14 mouse cellular contexts compared by ENCODE assay signal in genomic region chr8:106055038-106055437, GRCm38 (mm10). TPM values are rescaled to one million over a fixed set of nuclear protein-coding genes. Genes with fewer than 3 reads are reported as not detected.
DNase-seq lines count a peak whose midpoint lies in the region; ATAC-seq and TF ChIP-seq lines count a peak whose summit lies in the region.
"Had no signal": no experiment of that assay in that cellular context is flagged by ENCODE, and none has a peak within 500 bp of the region (broad histone marks: within the 10 kb centered on the region; RNA-seq: fewer than 3 reads in every experiment).

No protein-coding gene starts in this region.

- H3K4me3 ChIP-seq in hindbrain, postnatal 0 days (ENCODE audit: low read length): no peak overlapping the region
- no peak overlapping the region for H3K4me3 ChIP-seq in hindbrain, embryonic 13.5 days
- no peak overlapping the region for H3K4me3 ChIP-seq in heart, embryonic 12.5 days
- H3K4me3 ChIP-seq: left cerebral cortex, adult 2 months; midbrain, embryonic 13.5 days had no signal

- DNase-seq in hindbrain, postnatal 0 days (ENCODE audit: low spot score): peak; percentile 39
- peak; percentile 61 for DNase-seq in A20 (ENCODE audit: low read depth, low spot score)
- peak; percentile 54 for DNase-seq in MN1 (ENCODE audit: low spot score)
- DNase-seq in naive thymus-derived CD4-positive, alpha-beta T cell, adult 2 months (ENCODE audit: low read depth): peak; percentile 34
- no peak for DNase-seq in frontal cortex, postnatal 36 days (ENCODE audit: low spot score in 2 of 2)
- DNase-seq in embryo, embryonic 10.5 days (ENCODE audit: low spot score): no peak
- DNase-seq: adrenal gland, postnatal 25 days; heart, postnatal 4 days; lung, embryonic 14.5 days had no signal

- H3K36me3 ChIP-seq in hindbrain, postnatal 0 days (ENCODE audit: insufficient read depth, low read length): peaks cover 22% of the 10 kb centered on the region
- H3K36me3 ChIP-seq in hindbrain, embryonic 13.5 days: peaks cover 42% of the 10 kb centered on the region
- peaks cover 41% of the 10 kb centered on the region for H3K36me3 ChIP-seq in heart, embryonic 12.5 days

- ATAC-seq in hindbrain, postnatal 0 days: no peak
- no peak for ATAC-seq in hindbrain, embryonic 13.5 days (ENCODE audit: low FRiP score)
- no peak for ATAC-seq in heart, embryonic 12.5 days (ENCODE audit: insufficient number of reproducible peaks, low FRiP score)
- ATAC-seq: midbrain, embryonic 13.5 days had no signal

- no peak overlapping the region for H3K9ac ChIP-seq in hindbrain, postnatal 0 days (replicated peaks; ENCODE audit: low read length)
- H3K9ac ChIP-seq in hindbrain, embryonic 13.5 days: no peak overlapping the region
- no peak overlapping the region for H3K9ac ChIP-seq in heart, embryonic 12.5 days
- H3K9ac ChIP-seq: lung, embryonic 14.5 days; midbrain, embryonic 13.5 days had no signal

- no peak overlapping the region for H3K27ac ChIP-seq in hindbrain, postnatal 0 days
- H3K27ac ChIP-seq in hindbrain, embryonic 13.5 days: no peak overlapping the region
- no peak overlapping the region for H3K27ac ChIP-seq in heart, embryonic 12.5 days (ENCODE audit: poor library complexity, severe bottlenecking)
- H3K27ac ChIP-seq: left cerebral cortex, adult 2 months; midbrain, embryonic 13.5 days had no signal

- no peaks in the 10 kb centered on the region for H3K27me3 ChIP-seq in hindbrain, postnatal 0 days (ENCODE audit: insufficient read depth, low read length)
- no peaks in the 10 kb centered on the region for H3K27me3 ChIP-seq in hindbrain, embryonic 13.5 days
- H3K27me3 ChIP-seq in heart, embryonic 12.5 days (replicated peaks): no peaks in the 10 kb centered on the region
- H3K27me3 ChIP-seq: midbrain, embryonic 13.5 days had no signal

- no peaks in the 10 kb centered on the region for H3K9me3 ChIP-seq in hindbrain, postnatal 0 days (ENCODE audit: low read length)
- H3K9me3 ChIP-seq in hindbrain, embryonic 13.5 days: no peaks in the 10 kb centered on the region
- H3K9me3 ChIP-seq in heart, embryonic 12.5 days (replicated peaks): no peaks in the 10 kb centered on the region
- H3K9me3 ChIP-seq: midbrain, embryonic 13.5 days had no signal

- 34% methylated on average over 3 of the region's 3 CpGs for WGBS in hindbrain, postnatal 0 days
- WGBS in hindbrain, embryonic 13.5 days: 46% methylated on average over 3 of the region's 3 CpGs
- 68% methylated on average over 3 of the region's 3 CpGs for WGBS in heart, embryonic 12.5 days

- no peaks in the 10 kb centered on the region for H3K4me1 ChIP-seq in hindbrain, postnatal 0 days (ENCODE audit: insufficient read depth, low read length)
- peaks cover 10% of the 10 kb centered on the region for H3K4me1 ChIP-seq in hindbrain, embryonic 13.5 days (replicated peaks)
- H3K4me1 ChIP-seq in heart, embryonic 12.5 days (replicated peaks): peaks cover 12% of the 10 kb centered on the region

- H3K4me2 ChIP-seq in hindbrain, postnatal 0 days (ENCODE audit: low read depth, low read length): no peak overlapping the region
- H3K4me2 ChIP-seq in hindbrain, embryonic 13.5 days: no peak overlapping the region
- no peak overlapping the region for H3K4me2 ChIP-seq in heart, embryonic 12.5 days
- H3K4me2 ChIP-seq: lung, embryonic 14.5 days; midbrain, embryonic 13.5 days had no signal

- no peak for TF ChIP-seq CTCF in hindbrain, postnatal 0 days (IDR thresholded peaks at IDR 0.05; ENCODE audit: low read depth)

RNA-seq across cellular contexts. Expression of gene Nfatc3, which starts 3.6 kb away (rescaled TPM):
- 14.0 and 24.0 TPM in 2 replicates for total RNA-seq in hindbrain, postnatal 0 days (2014; rRNA removed)
- 2.8 and 2.9 TPM in 2 replicates for polyA plus RNA-seq in hindbrain, postnatal 0 days (2015; fragmentation: Nextera tagmentation; extraction: Ambion mirVana)
- 4.1 and 4.7 TPM in 2 replicates for polyA plus RNA-seq in hindbrain, embryonic 13.5 days (2015; fragmentation: Nextera tagmentation; extraction: Ambion mirVana)
- polyA plus RNA-seq in heart, embryonic 12.5 days (2016; fragmentation: Nextera tagmentation; extraction: Ambion mirVana): 4.6 and 5.3 TPM in 2 replicates

RNA-seq across cellular contexts. Expression of gene Ddx28, which starts 43.4 kb away (rescaled TPM):
- 36.7 and 43.3 TPM in 2 replicates for total RNA-seq in hindbrain, postnatal 0 days (2014; rRNA removed)
- 19.7 and 20.2 TPM in 2 replicates for polyA plus RNA-seq in hindbrain, postnatal 0 days (2015; fragmentation: Nextera tagmentation; extraction: Ambion mirVana)
- polyA plus RNA-seq in hindbrain, embryonic 13.5 days (2015; fragmentation: Nextera tagmentation; extraction: Ambion mirVana): 21.4 and 22.5 TPM in 2 replicates
- 12.7 and 13.7 TPM in 2 replicates for polyA plus RNA-seq in heart, embryonic 12.5 days (2016; fragmentation: Nextera tagmentation; extraction: Ambion mirVana)

RNA-seq across cellular contexts. Expression of gene Dpep2nb, which starts 49.3 kb away (rescaled TPM):
- not detected in 2 replicates for total RNA-seq in hindbrain, postnatal 0 days (2014; rRNA removed)
- not detected in 2 replicates for polyA plus RNA-seq in hindbrain, postnatal 0 days (2015; fragmentation: Nextera tagmentation; extraction: Ambion mirVana)
- polyA plus RNA-seq in hindbrain, embryonic 13.5 days (2015; fragmentation: Nextera tagmentation; extraction: Ambion mirVana): 0.23 TPM in 1 of 2 replicates, not detected in the other
- polyA plus RNA-seq in heart, embryonic 12.5 days (2016; fragmentation: Nextera tagmentation; extraction: Ambion mirVana): 0.17 TPM in 1 of 2 replicates, not detected in the other
- total RNA-seq: adrenal gland, postnatal 25 days; heart, postnatal 4 days; left cerebral cortex, adult 2 months; MEL had no signal
- polyA plus RNA-seq: lung, embryonic 14.5 days; midbrain, embryonic 13.5 days had no signal

Comparison
In these comparisons a context has a peak if more than half of its experiments do, and no peak if none do; other contexts are left out.
1. DNase-seq: peak in hindbrain, postnatal 0 days (single experiment), A20 (single experiment), MN1 (single experiment) and naive thymus-derived CD4-positive, alpha-beta T cell, adult 2 months (single experiment); none in frontal cortex, postnatal 36 days (0 of 2) and embryo, embryonic 10.5 days (single experiment).